Mouse (Mus musculus) cerebellum, adult 18-20 months (tissue): ENCODE data around the gene Tmprss6.

Experiments
- DNase-seq, 2 experiments: peaks; one replicate each; pipeline ENCODE4 v3.0.0; 2021

Gene Tmprss6

GRCm38 (mm10) chr15:78468379-78468937 is at the start of gene Tmprss6:
TSS of gene Tmprss6 (minus strand) at chr15:78468634.
- DNase-seq, result no peak

- no peak for DNase-seq
Observed at GRCm38 (mm10) chr15:78518221-78518620, 49.8 kb upstream of the Tmprss6 start.

GRCm38 (mm10) chr15:78515759-78516158 is 47.3 kb upstream of the Tmprss6 start:
- DNase-seq, result no peak

GRCm38 (mm10) chr15:78514393-78515146 is 46.1 kb upstream of the Tmprss6 start:
- peak; percentile 82 to 87 for DNase-seq

- DNase-seq, result no peak
Observed at GRCm38 (mm10) chr15:78513019-78513418, 44.6 kb upstream of the Tmprss6 start.

- DNase-seq, result no peak
Observed at GRCm38 (mm10) chr15:78511951-78512350, 43.5 kb upstream of the Tmprss6 start.

GRCm38 (mm10) chr15:78510736-78511135 is 42.3 kb upstream of the Tmprss6 start:
- no peak for DNase-seq

GRCm38 (mm10) chr15:78510121-78510576 is 41.7 kb upstream of the Tmprss6 start:
- no peak for DNase-seq

- no peak for DNase-seq
Observed at GRCm38 (mm10) chr15:78509297-78509899, 41.0 kb upstream of the Tmprss6 start.

- no peak for DNase-seq
Observed at GRCm38 (mm10) chr15:78508443-78508842, 40.0 kb upstream of the Tmprss6 start.

GRCm38 (mm10) chr15:78505541-78505940 is 37.1 kb upstream of the Tmprss6 start:
- no peak for DNase-seq

GRCm38 (mm10) chr15:78504816-78505215 is 36.4 kb upstream of the Tmprss6 start:
- DNase-seq, result no peak

GRCm38 (mm10) chr15:78504013-78504412 is 35.6 kb upstream of the Tmprss6 start:
- DNase-seq, result no peak

GRCm38 (mm10) chr15:78502437-78503132 is 34.2 kb upstream of the Tmprss6 start:
- no peak for DNase-seq

- DNase-seq, result no peak
Observed at GRCm38 (mm10) chr15:78494968-78495406, 26.6 kb upstream of the Tmprss6 start, which contains the start of gene Il2rb. TSS of gene Il2rb (minus strand) at chr15:78495271.

- no peak for DNase-seq
Observed at GRCm38 (mm10) chr15:78493401-78494010, 25.1 kb upstream of the Tmprss6 start.

GRCm38 (mm10) chr15:78491301-78491700 is 22.9 kb upstream of the Tmprss6 start:
- peak; percentile 56 to 60 for DNase-seq

- DNase-seq, result no peak
Observed at GRCm38 (mm10) chr15:78489906-78490305, 21.5 kb upstream of the Tmprss6 start.

GRCm38 (mm10) chr15:78489248-78489647 is 20.8 kb upstream of the Tmprss6 start:
- DNase-seq, result peak; percentile 57 to 67

GRCm38 (mm10) chr15:78487066-78487465 is 18.6 kb upstream of the Tmprss6 start:
- DNase-seq, result no peak

GRCm38 (mm10) chr15:78486564-78486963 is 18.1 kb upstream of the Tmprss6 start:
- DNase-seq, result no peak

- peak; percentile 75 to 87 for DNase-seq
Observed at GRCm38 (mm10) chr15:78483311-78483710, 14.9 kb upstream of the Tmprss6 start.

- no peak for DNase-seq
Observed at GRCm38 (mm10) chr15:78482518-78482917, 14.1 kb upstream of the Tmprss6 start.
